Mouse (Mus musculus): ENCODE results near the gene Fam13c.
"Not testable (repeated sequence)": the region's sequence is repeated elsewhere in the genome, so short reads cannot be mapped to it uniquely, and the experiment has no call there.

The Fam13c gene

GRCm38 (mm10) chr10:70439676-70440521 is at the start of gene Fam13c:
Gene Fam13c, plus strand, starts transcription at chr10:70440481.
- CTCF ChIA-PET: no interaction called here

GRCm38 (mm10) chr10:70395900-70396299 is 44.4 kb upstream of the Fam13c start:
- CTCF ChIA-PET: no interaction called here

- CTCF ChIA-PET: no interaction called here
Observed at GRCm38 (mm10) chr10:70398224-70398623, 42.1 kb upstream of the Fam13c start.

- CTCF ChIA-PET: no interaction called here
Observed at GRCm38 (mm10) chr10:70402006-70402405, 38.3 kb upstream of the Fam13c start.

DNA sequence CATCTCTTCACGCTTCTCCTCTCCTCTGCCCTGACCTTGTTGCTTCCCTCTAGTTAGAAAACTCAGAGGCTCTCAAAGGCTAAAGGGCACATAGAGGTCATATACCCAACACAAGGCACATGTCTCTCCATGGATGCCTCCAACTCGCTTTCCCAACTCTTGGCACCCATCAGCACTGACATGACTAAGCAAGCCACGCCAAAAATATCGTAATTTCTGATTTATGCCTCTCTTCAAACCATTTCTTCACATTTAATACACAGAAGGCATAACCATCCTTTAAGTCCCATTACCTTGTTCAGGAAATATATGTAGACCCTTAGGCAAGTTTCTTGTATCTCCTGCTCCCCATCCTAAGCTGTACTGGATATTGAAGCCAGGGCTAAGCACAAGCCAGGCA is 37.6 kb upstream of the Fam13c start:
- CTCF ChIA-PET: no interaction called here

GRCm38 (mm10) chr10:70417811-70418486 is 22.3 kb upstream of the Fam13c start:
- CTCF ChIA-PET: no interaction called here

GRCm38 (mm10) chr10:70419282-70420264 is 20.7 kb upstream of the Fam13c start:
- CTCF ChIA-PET: no interaction called here

GRCm38 (mm10) chr10:70426373-70426772 is 13.9 kb upstream of the Fam13c start:
- CTCF ChIA-PET: no interaction called here

DNA sequence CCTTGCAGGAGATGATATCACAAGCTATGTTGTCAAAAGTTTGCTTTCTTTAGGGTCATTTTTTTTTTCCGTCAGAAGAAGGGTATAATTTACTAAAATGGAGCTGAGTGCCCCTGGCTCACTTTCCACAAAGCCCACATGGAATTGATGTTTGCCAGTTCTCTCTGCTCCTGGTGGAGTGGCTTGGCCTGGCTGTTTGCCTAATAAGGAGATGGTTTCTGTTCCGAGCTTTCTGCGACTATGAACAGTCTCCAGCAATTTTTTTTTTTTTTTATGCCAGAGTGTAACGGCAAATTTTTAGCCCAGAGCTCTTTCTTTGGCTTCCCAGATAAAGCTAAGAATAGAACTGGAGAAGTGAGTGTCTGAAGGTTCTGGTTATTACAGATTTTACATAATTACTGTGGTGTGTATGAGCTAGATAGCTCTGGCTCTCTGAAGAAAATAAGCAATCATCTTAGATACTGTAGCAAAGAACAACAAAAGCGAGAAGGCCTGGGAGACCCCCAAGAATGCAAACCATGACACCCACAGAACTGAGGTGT is 12.1 kb upstream of the Fam13c start:
- CTCF ChIA-PET: no interaction called here

- CTCF ChIA-PET: no interaction called here
Observed at GRCm38 (mm10) chr10:70429341-70429740, 10.9 kb upstream of the Fam13c start.

- CTCF ChIA-PET: no interaction called here
Observed at GRCm38 (mm10) chr10:70433334-70433733, 6.9 kb upstream of the Fam13c start.

DNA sequence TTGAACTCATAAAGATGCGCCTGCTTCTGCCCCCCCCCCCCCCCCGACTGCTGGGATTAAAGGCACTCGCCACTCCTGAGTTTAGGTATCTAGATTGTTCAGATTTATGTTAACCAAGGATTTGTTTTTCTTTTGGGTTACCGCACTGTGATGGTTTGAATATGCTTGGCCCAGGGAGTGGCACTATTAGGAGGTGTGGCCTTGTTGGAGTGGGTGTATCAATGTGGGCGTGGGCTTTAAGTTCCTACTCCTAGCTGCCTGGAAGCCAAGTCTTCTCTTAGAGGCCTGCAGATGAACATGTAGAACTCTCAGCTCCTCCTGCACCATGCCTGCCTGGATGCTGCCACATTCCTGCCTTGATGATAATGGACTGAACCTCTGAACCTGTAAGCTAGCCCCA is 6.5 kb upstream of the Fam13c start:
- CTCF ChIA-PET: not testable (repeated sequence)

DNA sequence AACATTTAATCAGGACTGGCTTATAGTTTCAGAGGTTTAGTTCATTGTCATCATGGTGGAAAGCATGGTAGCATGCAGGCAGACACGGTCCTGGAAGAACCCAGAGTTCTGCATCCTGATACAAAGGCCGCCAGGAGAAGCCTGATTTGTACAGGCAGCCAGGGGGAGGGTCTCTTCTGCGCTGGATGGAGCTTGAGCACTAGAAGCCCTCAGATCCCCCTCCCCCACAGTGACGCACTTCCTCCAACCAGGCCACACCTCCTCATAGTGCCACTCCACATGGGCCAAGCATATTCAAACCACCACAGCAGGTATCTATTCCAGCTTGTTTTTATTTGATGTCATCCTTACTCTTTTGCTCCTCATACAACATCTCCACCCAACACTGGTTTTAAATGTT is 3.6 kb upstream of the Fam13c start:
- CTCF ChIA-PET: no interaction called here

GRCm38 (mm10) chr10:70437289-70437688 is 3.0 kb upstream of the Fam13c start:
- CTCF ChIA-PET: no interaction called here

DNA sequence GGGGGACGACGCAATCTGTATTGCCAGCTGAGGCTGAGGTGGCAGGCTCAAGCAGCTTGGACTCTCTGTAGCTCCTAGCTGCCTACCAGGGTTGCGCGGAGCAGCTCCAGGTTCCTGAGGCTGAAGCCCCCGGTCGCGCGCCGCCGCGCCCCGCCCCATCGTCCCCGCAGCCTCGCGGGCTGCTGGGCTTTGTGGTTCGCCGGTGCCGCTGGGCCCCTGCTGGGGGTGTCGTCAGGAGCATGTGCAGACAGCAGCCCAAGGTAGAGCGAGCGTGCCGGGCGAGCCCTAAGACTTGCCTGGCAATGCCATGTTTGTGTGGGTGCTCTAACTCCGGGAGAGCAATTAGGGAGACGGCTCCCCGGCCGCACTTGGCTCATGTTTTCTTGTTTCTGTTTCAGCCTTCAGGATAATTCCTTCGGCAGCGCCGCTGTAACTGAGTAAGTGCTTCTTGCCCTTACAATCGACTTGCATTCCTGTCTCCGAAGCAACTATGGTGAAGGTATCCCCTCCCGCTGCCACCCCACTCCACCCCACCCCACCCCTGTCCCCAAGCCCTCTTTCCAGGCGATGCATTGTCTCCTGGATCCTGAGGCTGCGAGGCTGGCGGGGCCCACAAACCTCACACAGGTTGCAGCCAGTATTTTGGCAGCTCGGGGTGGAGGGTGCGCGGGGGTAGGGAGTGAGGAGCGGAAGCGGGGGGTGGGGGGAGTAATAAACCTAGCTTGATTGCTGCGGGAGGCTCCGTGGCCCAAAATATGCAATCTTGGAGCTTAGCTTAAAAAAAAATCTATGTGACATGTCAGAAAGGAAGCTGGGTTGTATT is 569 bp downstream of the Fam13c start:
- CTCF ChIA-PET: no interaction called here

DNA sequence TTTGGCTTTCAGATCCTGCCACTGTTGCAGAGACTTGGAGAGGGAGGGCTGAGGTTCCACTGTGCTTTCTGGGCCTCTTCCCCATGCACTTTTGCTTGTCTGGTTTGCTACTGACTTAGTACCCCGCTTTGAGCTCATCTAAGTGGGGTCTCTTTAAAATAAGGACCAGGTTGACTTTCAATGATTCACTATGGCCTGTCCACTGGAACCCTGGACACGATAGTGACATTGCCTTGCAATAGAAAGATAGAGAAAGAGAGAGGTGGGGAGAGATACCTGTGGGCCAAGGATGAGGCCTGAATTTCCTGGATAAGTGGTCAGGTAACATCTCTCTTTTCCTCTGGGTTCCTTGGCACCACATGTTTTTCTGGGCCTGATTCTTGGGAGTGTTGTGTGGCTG is 1.9 kb downstream of the Fam13c start:
- CTCF ChIA-PET: no interaction called here

- CTCF ChIA-PET: no interaction called here
Observed at GRCm38 (mm10) chr10:70442623-70443022, 2.3 kb downstream of the Fam13c start.

DNA sequence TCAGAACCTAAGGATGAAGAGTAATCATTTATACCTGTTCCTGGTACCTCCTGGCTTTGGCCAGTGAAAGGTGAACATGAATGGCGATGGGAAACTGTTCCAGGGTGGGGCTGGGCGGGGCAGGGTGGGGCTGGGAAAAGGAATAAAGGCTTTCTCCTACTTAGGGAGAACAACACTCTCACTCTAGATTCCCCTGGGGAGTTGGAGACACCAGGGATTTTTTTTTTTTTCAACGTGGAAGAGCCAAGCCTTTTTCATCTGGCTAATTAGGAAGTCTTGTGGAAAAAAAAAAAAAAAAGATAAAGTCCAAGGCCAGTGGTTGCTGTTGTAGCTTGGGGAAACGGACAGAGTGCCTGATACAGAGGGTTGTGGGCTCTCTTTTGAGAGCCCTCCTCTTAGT is 7.5 kb downstream of the Fam13c start:
- CTCF ChIA-PET: no interaction called here

- CTCF ChIA-PET: no interaction called here
Observed at GRCm38 (mm10) chr10:70449206-70449605, 8.9 kb downstream of the Fam13c start.

- CTCF ChIA-PET: no interaction called here
Observed at GRCm38 (mm10) chr10:70455886-70456305, 15.6 kb downstream of the Fam13c start.

GRCm38 (mm10) chr10:70458574-70459263 is 18.4 kb downstream of the Fam13c start:
- CTCF ChIA-PET: no interaction called here
